Mouse (Mus musculus): Measurements from ENCODE around the gene Pmf1. TPM values are rescaled to one million over a fixed set of nuclear protein-coding genes. Genes with fewer than 3 reads are reported as not detected.
"Not testable (repeated sequence)": the region's sequence is repeated elsewhere in the genome, so short reads cannot be mapped to it uniquely, and the experiment has no call there.

The Pmf1 gene
- polyA plus RNA-seq, 1 experiment, result 30.8 TPM

DNA sequence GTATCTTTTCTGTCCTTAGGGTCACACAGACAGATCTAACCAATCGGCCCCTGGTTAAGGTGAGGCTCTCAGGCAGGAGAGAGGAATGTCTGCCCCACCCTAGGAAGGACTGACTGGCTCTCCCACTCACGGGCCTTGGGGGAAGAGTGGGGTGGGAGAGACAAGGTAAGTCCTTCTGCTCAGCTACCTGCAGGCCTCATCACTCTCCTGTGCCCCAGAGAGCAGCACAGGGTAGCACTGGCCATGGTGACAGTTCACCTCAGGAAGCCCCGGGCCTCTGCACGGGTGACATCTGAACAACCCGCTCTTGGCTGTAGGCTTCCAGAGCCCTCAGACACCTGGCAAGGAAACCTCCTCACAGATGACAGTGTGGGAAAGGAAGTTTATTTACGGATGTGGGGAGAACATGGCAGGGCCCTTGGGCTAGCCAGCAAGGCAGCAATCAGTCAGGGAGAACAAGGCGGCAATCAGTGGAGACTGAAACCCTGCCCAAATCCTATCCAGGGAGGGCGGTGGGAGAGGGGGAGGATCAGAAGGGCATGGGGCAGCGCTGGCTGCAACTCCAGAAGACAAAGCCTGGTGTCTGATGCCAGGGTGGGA is 16.3 kb downstream of the Pmf1 start:
- no peak overlapping the region for H3K4me3 ChIP-seq (ENCODE audit: insufficient read depth, low read depth, low read length)
- no peaks in the 10 kb centered on the region for H3K4me1 ChIP-seq (ENCODE audit: control insufficient read depth, insufficient read depth, insufficient read length, low read length)
- no peak overlapping the region for H3K27ac ChIP-seq (replicated peaks; ENCODE audit: low read depth, low read length)

DNA sequence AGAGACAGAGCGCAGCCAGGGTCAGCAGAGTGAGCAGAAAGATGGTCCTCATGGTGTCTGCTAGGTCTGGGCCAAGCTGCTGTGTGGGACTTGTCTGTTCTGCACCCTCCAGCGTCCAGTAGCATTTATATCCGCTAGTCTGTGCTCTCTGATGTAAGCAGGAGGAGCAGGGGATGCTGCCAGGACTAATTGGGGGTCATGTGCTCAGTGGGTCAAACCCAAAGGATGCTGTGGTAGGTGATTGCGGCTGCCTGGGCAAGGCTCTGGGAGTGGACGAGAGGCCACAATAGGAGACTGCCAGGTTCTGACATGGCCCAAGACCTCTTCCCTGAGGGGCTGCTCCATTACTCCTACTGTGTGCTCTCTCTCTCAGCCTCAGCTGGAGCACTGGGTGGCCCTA is 25.8 kb downstream of the Pmf1 start, which contains the start of gene Bglap:
Bglap (minus strand) TSS at position 101 of the 400 bp plus-strand sequence.
- H3K4me1 ChIP-seq (ENCODE audit: control insufficient read depth, insufficient read depth, insufficient read length, low read length), result no peaks in the 10 kb centered on the region
- no peak within 1 kb of the TSS for H3K27ac ChIP-seq (replicated peaks; ENCODE audit: low read depth, low read length)
- H3K4me3 ChIP-seq (ENCODE audit: insufficient read depth, low read depth, low read length), result no peak within 1 kb of the TSS

DNA sequence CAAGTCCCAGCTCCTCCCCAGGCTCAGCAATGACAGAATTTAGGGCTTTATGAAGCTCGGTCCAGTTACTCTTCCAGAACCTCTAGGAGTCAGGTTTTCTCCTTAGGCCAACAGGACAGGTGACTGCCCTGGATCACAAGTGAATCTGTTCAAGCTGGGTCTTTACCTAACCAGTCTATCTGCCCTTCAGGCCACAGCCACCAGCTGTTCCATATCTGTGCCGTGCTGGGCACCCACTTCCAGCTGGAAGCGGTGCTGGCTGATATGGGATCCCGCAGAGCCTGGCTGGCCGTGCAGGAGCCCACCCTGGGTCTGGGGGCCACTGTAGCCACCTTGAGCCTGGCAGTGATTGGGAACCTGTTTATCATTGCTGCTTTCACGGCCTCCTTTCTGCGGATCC is 27.7 kb downstream of the Pmf1 start:
- not testable (repeated sequence) for H3K4me3 ChIP-seq (ENCODE audit: insufficient read depth, low read depth, low read length); H3K4me1 ChIP-seq (ENCODE audit: control insufficient read depth, insufficient read depth, insufficient read length, low read length); H3K27ac ChIP-seq (replicated peaks; ENCODE audit: low read depth, low read length)

DNA sequence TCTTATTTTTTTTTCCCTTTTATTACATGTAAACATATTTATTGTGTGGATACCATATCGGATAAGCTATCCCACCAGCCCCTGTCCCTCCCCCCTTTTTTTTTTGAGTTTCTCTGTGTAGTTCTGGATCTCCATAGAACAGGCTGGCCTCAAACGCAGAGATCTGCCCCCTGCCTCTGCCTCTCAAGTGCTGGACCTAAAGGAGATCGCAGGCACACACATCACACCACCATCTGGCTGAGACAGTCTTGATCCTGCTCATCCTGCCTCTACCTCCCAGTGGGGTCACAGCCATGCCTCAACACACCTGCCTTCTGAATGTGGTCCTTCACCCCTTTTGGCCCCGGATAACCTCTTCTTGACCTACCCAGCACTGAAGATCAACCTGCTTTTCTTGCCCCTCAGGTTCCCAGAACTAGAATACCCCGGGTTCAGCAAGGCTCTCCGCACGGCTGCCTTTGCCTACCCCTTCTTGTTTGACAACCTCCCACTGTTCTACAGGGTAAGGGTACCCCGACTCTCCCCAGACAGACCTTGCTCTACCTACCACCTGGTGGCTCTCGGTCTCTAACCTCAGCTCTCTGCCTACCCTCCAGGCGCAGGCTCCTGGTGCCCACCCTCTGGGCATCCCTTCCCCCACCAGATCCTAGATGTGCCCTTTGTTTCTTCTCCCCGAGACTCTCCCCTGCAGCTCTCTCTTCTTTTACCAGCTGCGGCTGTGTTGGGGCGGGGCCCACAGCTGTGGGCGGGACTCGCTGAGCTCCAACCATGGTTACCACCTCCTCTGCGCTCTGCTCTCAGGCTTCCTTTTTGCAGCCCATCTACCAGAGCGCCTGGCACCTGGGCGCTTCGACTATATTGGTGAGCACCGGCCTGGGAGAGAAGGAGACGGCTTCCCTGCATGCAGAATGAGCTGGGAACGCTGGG is 28.5 kb downstream of the Pmf1 start:
- not testable (repeated sequence) for H3K4me1 ChIP-seq (ENCODE audit: control insufficient read depth, insufficient read depth, insufficient read length, low read length); H3K4me3 ChIP-seq (ENCODE audit: insufficient read depth, low read depth, low read length); H3K27ac ChIP-seq (replicated peaks; ENCODE audit: low read depth, low read length)

DNA sequence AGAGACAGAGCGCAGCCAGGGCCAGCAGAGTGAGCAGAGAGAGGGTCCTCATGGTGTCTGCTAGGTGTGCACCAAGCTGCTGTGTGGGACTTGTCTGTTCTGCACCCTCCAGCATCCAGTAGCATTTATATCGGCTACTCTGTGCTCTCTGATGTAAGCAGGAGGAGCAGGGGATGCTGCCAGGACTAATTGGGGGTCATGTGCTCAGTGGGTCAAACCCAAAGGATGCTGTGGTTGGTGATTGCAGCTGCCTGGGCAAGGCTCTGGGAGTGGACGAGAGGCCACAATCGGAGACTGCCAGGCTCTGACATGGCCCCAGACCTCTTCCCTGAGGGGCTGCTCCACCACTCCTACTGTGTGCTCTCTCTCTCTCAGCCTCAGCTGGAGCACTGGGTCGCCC is 31.5 kb downstream of the Pmf1 start, which contains the start of gene Bglap2:
Bglap2 (minus strand) TSS at position 101 of the 400 bp plus-strand sequence.
- not testable (repeated sequence) for H3K27ac ChIP-seq (replicated peaks; ENCODE audit: low read depth, low read length); H3K4me3 ChIP-seq (ENCODE audit: insufficient read depth, low read depth, low read length); H3K4me1 ChIP-seq (ENCODE audit: control insufficient read depth, insufficient read depth, insufficient read length, low read length)

DNA sequence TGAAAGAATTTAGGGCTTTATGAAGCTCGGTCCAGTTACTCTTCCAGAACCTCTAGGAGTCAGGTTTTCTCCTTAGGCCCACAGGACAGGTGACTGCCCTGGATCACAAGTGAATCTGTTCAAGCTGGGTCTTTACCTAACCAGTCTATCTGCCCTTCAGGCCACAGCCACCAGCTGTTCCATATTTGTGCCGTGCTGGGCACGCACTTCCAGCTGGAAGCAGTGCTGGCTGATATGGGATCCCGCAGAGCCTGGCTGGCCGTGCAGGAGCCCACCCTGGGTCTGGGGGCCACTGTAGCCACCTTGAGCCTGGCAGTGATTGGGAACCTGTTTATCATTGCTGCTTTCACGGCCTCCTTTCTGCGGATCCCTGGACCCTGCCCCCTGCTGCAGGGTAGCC is 33.5 kb downstream of the Pmf1 start:
- not testable (repeated sequence) for H3K27ac ChIP-seq (replicated peaks; ENCODE audit: low read depth, low read length); H3K4me1 ChIP-seq (ENCODE audit: control insufficient read depth, insufficient read depth, insufficient read length, low read length)

DNA sequence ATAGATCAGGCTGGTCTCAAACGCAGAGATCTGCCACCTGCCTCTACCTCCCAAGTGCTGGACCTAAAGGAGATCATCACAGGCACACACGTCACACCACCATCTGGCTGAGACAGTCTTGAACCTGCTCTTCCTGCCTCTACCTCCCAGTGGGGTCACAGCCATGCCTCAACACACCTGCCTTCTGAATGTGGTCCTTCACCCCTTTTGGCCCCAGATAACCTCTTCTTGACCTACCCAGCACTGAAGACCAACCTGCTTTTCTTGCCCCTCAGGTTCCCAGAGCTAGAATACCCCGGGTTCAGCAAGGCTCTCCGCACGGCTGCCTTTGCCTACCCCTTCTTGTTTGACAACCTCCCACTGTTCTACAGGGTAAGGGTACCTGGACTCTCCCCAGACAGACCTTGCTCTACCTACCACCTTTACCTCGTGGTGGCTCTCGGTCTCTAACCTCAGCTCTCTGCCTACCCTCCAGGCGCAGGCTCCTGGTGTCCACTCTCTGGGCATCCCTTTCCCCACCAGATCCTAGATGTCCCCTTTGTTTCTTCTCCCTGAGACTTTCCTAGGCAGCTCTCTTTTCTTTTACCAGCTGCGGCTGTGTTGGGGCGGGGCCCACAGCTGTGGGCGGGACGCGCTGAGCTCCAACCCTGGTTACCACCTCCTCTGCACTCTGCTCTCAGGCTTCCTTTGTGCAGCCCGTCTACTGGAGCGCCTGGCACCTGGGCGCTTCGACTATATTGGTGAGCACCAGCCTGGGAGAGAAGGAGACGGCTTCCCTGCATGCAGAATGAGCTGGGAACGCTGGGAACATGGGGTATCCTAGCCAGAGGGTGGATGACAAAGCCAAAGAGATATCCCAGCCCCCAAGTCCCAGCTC is 34.1 kb downstream of the Pmf1 start:
- not testable (repeated sequence) for H3K4me3 ChIP-seq (ENCODE audit: insufficient read depth, low read depth, low read length); H3K4me1 ChIP-seq (ENCODE audit: control insufficient read depth, insufficient read depth, insufficient read length, low read length); H3K27ac ChIP-seq (replicated peaks; ENCODE audit: low read depth, low read length)

More for the DNA sequence above, 33.5 kb downstream of the Pmf1 start:
- not testable (repeated sequence) for H3K4me3 ChIP-seq (ENCODE audit: insufficient read depth, low read depth, low read length)

DNA sequence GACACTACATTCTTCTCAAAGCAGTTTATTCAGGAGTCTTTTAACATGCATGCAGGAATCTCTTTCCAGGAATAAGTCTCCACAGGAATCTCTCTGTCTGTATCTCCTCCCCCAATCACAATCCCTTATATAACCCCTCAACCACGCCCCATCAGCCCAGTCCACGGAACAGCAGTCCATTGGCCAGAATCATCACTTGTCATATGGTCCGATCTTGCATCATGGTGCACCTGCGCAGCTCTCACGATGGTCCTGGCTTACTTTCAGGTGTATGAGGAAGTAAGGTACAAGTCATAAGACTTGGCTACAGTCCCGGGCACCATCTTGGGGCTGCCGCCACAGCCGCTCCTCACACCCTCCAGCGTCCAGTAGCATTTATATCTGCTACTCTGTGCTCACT is 37.5 kb downstream of the Pmf1 start, which contains the start of gene Bglap3:
Bglap3 (minus strand) TSS at position 101 of the 400 bp plus-strand sequence.
- not testable (repeated sequence) for H3K27ac ChIP-seq (replicated peaks; ENCODE audit: low read depth, low read length); H3K4me3 ChIP-seq (ENCODE audit: insufficient read depth, low read depth, low read length); H3K4me1 ChIP-seq (ENCODE audit: control insufficient read depth, insufficient read depth, insufficient read length, low read length)

DNA sequence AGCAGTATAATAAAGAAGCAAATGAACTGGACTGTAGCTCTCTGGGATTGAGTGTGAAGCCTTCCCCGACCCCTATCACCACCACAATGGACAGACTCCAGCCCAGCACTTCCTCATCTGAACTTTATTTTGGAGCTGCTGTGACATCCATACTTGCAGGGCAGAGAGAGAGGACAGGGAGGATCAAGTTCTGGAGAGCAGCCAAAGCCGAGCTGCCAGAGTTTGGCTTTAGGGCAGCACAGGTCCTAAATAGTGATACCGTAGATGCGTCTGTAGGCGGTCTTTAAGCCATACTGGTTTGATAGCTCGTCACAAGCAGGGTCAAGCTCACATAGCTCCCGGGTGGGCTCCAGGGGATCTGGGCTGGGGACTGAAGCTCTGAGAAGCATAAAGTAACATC is 41.6 kb downstream of the Pmf1 start:
- H3K4me1 ChIP-seq (ENCODE audit: control insufficient read depth, insufficient read depth, insufficient read length, low read length); H3K4me3 ChIP-seq (ENCODE audit: insufficient read depth, low read depth, low read length); H3K27ac ChIP-seq (replicated peaks; ENCODE audit: low read depth, low read length): not testable (repeated sequence)

DNA sequence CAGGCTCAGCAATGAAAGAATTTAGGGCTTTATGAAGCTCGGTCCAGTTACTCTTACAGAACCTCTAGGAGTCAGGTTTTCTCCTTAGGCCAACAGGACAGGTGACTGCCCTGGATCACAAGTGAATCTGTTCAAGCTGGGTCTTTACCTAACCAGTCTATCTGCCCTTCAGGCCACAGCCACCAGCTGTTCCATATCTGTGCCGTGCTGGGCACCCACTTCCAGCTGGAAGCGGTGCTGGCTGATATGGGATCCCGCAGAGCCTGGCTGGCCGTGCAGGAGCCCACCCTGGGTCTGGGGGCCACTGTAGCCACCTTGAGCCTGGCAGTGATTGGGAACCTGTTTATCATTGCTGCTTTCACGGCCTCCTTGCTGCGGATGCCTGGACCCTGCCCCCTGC is 42.6 kb downstream of the Pmf1 start:
- H3K27ac ChIP-seq (replicated peaks; ENCODE audit: low read depth, low read length); H3K4me3 ChIP-seq (ENCODE audit: insufficient read depth, low read depth, low read length); H3K4me1 ChIP-seq (ENCODE audit: control insufficient read depth, insufficient read depth, insufficient read length, low read length): not testable (repeated sequence)

DNA sequence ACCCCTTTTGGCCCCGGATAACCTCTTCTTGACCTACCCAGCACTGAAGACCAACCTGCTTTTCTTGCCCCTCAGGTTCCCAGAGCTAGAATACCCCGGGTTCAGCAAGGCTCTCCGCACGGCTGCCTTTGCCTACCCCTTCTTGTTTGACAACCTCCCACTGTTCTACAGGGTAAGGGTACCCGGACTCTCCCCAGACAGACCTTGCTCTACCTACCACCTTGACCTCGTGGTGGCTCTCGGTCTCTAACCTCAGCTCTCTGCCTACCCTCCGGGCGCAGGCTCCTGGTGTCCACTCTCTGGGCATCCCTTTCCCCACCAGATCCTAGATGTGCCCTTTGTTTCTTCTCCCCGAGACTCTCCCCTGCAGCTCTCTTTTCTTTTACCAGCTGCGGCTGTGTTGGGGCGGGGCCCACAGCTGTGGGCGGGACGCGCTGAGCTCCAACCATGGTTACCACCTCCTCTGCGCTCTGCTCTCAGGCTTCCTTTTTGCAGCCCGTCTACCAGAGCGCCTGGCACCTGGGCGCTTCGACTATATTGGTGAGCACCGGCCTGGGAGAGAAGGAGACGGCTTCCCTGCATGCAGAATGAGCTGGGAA is 43.2 kb downstream of the Pmf1 start:
- H3K4me1 ChIP-seq (ENCODE audit: control insufficient read depth, insufficient read depth, insufficient read length, low read length); H3K27ac ChIP-seq (replicated peaks; ENCODE audit: low read depth, low read length); H3K4me3 ChIP-seq (ENCODE audit: insufficient read depth, low read depth, low read length): not testable (repeated sequence)

DNA sequence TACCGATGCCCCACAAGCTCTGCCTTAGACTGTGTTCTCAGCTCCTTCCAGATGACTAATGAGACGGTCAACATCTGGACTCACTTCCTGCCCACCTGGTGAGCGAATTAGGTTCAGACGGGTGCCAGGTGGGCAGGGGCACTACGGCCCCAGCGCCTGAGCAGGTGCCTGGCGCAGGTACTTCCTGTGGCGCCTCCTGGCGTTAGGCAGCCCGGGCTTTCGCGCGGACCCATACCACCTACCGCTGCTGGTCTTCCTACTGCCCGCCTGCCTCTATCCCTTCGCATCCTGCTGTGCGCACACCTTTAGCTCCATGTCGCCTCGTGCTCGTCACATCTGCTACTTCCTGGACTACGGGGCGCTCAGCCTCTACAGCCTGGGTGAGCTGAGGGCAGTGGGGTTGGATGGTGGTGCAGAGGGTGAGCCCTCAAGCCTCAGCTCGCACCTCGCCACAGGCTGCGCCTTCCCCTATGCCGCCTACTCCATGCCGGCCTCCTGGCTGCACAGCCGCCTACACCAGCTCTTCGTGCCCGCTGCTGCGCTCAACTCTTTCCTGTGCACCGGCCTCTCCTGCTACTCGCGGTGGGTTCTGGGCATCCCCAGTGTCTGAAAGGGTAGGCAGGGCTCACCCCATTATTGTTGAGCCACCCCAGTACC is 44.3 kb downstream of the Pmf1 start:
- Histone ChIP-seq H3K4me3 (ENCODE audit: insufficient read depth, low read depth, low read length) (no peak overlapping the region), H3K27ac (replicated peaks; ENCODE audit: low read depth, low read length) (no peak overlapping the region), H3K4me1 (ENCODE audit: control insufficient read depth, insufficient read depth, insufficient read length, low read length) (peaks cover 2% of the 10 kb centered on the region; the same call in 1 of the 2 replicates)

DNA sequence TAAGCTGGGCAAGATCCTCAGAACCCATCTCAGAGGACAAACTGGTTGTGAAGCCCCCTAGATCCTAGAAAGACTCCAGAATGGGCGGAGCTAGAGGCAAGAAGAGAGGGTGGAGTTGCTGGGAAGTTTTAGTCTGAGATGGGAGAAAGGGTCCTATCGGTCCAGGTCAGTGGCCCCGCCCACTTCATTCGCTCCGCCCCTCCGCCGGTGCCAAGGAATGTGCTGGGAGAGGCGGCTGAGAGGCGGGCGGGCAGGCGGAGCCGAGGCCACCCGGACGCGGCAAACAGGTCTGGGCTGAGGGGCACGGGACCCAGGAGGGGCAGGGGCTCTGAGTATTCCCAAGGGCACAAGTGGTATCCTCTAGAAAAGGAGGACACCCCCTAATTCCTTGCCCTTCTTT is 45.8 kb downstream of the Pmf1 start, which contains the start of gene Paqr6:
Paqr6 (plus strand) TSS at position 248 of the 400 bp plus-strand sequence.
- Histone ChIP-seq H3K4me3 (ENCODE audit: insufficient read depth, low read depth, low read length) (no peak within 1 kb of the TSS; the same call in 1 of the 2 replicates), H3K4me1 (ENCODE audit: control insufficient read depth, insufficient read depth, insufficient read length, low read length) (peaks cover 2% of the 10 kb centered on the region; the same call in 1 of the 2 replicates), H3K27ac (replicated peaks; ENCODE audit: low read depth, low read length) (no peak within 1 kb of the TSS)

DNA sequence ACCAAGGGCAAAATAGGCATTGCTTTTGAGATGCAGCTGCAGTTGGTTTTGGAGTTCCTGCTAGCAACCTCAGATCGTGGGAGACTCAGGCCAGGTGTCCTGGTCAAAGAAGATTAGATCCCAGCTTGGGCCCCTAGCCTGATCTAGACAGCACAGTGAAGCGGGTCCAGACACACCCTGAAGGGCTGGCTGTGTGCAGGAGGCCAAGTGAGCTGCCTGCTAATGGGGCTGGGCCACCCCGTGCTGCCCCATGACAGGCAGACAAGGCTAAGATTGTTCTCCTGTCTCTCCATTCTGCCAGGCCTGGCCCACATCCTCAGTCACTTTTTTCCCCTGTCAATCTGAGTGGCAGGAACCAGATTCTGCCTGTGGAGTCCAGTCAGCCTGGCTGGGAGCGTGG is 46.4 kb downstream of the Pmf1 start:
- Histone ChIP-seq H3K4me1 (ENCODE audit: control insufficient read depth, insufficient read depth, insufficient read length, low read length) (peaks cover 2% of the 10 kb centered on the region; the same call in 1 of the 2 replicates), H3K27ac (replicated peaks; ENCODE audit: low read depth, low read length) (no peak overlapping the region), H3K4me3 (ENCODE audit: insufficient read depth, low read depth, low read length) (no peak overlapping the region)
